Mouse (Mus musculus) stomach, embryonic 16.5 days (tissue): Measurements from ENCODE around the gene Fam19a2. TPM values are rescaled to one million over a fixed set of nuclear protein-coding genes. Genes with fewer than 3 reads are reported as not detected.
A peak's percentile ranks its signal among the peaks of the same experiment; 100 is the strongest.

Experiments
- ATAC-seq: fragments of 200-750 bp; cut with Nextera tagmentation; 2 replicates; pipeline ENCODE4 v1.8.0; 2017; ENCODE audit warnings: moderate number of reproducible peaks, moderate TSS enrichment; ENCODE audit not compliant: insufficient read depth, low FRiP score
- H3K27ac ChIP-seq: fragments of 300-500 bp; sonication (generic); 2 replicates; pipeline ENCODE4 v1.5.1; 2014; ENCODE audit warnings: low read length
- H3K27me3 ChIP-seq: fragments of 300-500 bp; sonication (generic); 2 replicates; pipeline ENCODE4 v1.6.1; 2014; ENCODE audit warnings: low read length, control low read depth, mixed read lengths; ENCODE audit not compliant: control insufficient read depth, insufficient read depth
- H3K36me3 ChIP-seq: fragments of 300-500 bp; sonication (generic); 2 replicates; pipeline ENCODE4 v1.6.1; 2014; ENCODE audit warnings: low read length; ENCODE audit not compliant: control insufficient read depth, insufficient read depth
- H3K4me1 ChIP-seq: fragments of 300-500 bp; sonication (generic); 2 replicates; pipeline ENCODE4 v1.6.1; 2014; ENCODE audit warnings: low read length, control low read depth, mixed read lengths; ENCODE audit not compliant: control insufficient read depth, insufficient read depth
- H3K4me2 ChIP-seq: fragments of 300-500 bp; sonication (generic); 2 replicates; pipeline ENCODE4 v1.6.1; 2014; ENCODE audit warnings: low read depth, low read length, mixed read lengths
- H3K4me3 ChIP-seq: fragments of 300-500 bp; sonication (generic); replicated peaks from 2 replicates; pipeline ENCODE4 v1.5.1; 2014; ENCODE audit warnings: mild to moderate bottlenecking, low read length
- H3K9ac ChIP-seq: fragments of 300-500 bp; sonication (generic); 2 replicates; pipeline ENCODE4 v1.6.1; 2014; ENCODE audit warnings: low read length
- H3K9me3 ChIP-seq: fragments of 300-500 bp; sonication (generic); replicated peaks from 2 replicates; pipeline ENCODE4 v1.6.1; 2016; ENCODE audit warnings: low read length, control low read depth; ENCODE audit not compliant: control insufficient read depth
- WGBS: fragments of 180-500 bp; shearing (Covaris S2); extraction: QIAGEN DNeasy Blood & Tissue Kit; methylation state at CpG from one replicate; pipeline ENCODE4 v1.1.7; 2014; 5-methylcytosine and 5-hydroxymethylcytosine counted together
- polyA plus RNA-seq: library from polyadenylated mRNA; unstranded; fragments of >200 nt; fragmentation: Nextera tagmentation; extraction: Ambion mirVana; gene quantifications from 2 replicates; pipeline ENCODE4 v1.2.1, GENCODE M21; 2015

Fam19a2 gene
- 3.1 and 3.5 TPM in 2 replicates for polyA plus RNA-seq

DNA sequence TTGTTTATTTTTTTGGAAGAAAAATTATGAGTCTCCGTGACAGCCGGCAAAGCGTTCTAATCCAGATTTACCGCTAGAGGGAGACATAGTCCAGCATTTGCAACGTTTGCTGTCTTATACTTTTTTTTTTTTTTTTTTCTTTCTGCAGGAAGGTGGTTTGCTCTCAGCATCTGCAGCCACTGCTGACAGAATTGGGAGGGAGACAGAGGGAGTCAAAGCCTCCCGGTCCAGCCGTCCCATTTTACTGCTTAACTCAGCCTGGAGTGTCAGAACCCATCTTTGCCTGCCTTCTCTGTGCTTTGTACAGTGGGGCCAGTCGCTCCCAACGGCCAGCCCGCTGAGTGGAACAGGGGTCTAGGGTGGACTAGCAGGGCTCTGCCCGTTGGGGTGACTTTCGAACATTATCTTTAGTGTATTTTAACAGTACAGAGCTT is at the start of gene Fam19a2:
Fam19a2 (plus strand) TSS at position 121 of the 434 bp plus-strand sequence.
- ATAC-seq = peak; percentile 33; the same call in 1 of the 2 replicates
- Histone ChIP-seq H3K27ac (no peak within 1 kb of the TSS), H3K4me2 (peak within 1 kb of the TSS; percentile 97), H3K9ac (peak within 1 kb of the TSS; percentile 56), H3K4me3 (peak within 1 kb of the TSS; percentile 61), H3K4me1 (peaks cover 5% of the 10 kb centered on the region; the same call in 1 of the 2 replicates), H3K9me3 (no peaks in the 10 kb centered on the region), H3K36me3 (no peaks in the 10 kb centered on the region), H3K27me3 (no peaks in the 10 kb centered on the region)
- WGBS = 2% methylated on average over 12 of the region's 12 CpGs

DNA sequence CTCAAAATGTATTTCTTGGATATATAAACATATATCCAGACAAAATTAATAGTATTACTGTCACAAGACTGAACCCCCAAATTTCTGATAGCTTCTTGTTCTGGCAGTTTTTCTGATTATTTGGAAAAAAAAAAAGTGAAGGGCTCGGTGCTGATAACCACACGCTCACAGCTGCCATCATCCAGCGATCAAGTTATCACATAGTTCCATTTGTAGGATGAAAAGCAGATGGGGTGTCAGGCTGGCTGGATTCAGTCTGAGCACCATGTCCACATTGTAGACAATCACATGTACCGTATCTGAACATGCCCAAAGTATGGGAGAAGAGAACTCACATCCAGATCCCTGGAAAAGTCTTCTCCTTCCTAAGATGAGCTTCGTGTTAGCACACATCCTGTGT is 41.0 kb upstream of the Fam19a2 start:
- H3K9me3 ChIP-seq = no peaks in the 10 kb centered on the region
- H3K4me1 ChIP-seq = no peaks in the 10 kb centered on the region
- 84% methylated on average over 5 of the region's 5 CpGs for WGBS
- H3K27me3 ChIP-seq = no peaks in the 10 kb centered on the region
- no peaks in the 10 kb centered on the region for H3K36me3 ChIP-seq
- no peak overlapping the region for H3K9ac ChIP-seq
- no peak overlapping the region for H3K4me2 ChIP-seq
- H3K27ac ChIP-seq = no peak overlapping the region
- no peak for ATAC-seq
- H3K4me3 ChIP-seq = no peak overlapping the region

DNA sequence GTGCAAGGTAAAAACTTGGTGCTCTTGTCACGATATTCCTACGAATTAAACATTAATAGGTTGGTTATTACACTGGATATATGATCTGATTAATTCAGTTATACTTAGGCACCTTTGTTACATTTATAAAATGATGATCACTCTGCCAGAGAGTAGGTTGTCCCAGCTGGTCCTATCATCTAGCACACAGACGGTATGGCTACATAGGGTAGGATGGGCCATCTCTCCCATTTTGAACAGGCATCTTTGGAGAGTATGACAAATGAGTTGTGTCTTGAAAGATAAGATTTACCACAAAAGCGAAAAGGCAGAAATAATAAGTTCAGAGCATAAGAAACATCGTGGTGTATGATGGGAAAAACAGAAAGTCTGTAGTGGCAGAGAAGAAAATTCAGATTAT is 34.4 kb upstream of the Fam19a2 start:
- no peak overlapping the region for H3K4me2 ChIP-seq
- no peaks in the 10 kb centered on the region for H3K9me3 ChIP-seq
- WGBS = 88% methylated on average over 5 of the region's 5 CpGs
- no peak for ATAC-seq
- H3K4me1 ChIP-seq = no peaks in the 10 kb centered on the region
- no peaks in the 10 kb centered on the region for H3K36me3 ChIP-seq
- no peak overlapping the region for H3K9ac ChIP-seq
- H3K27me3 ChIP-seq = no peaks in the 10 kb centered on the region
- no peak overlapping the region for H3K27ac ChIP-seq
- H3K4me3 ChIP-seq = no peak overlapping the region

DNA sequence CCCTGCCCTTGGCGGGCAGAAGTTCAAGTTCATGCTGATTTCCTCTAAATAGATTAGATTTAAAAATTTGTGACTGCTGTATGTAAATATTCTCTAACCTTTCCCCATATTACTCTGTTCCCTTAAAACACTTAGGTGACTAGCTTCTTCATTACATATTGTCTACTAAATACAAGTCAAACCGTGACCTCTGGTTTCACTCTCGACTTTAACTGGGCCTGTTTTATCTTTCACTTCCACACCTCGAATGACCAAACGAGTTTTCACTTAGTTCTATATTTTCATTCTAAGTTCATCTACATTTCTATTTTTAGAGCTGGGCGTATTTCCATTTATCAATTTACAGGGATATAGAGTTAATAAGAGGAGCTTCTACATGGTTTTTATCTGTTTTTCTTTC is 15.7 kb upstream of the Fam19a2 start:
- no peak overlapping the region for H3K4me2 ChIP-seq
- H3K4me1 ChIP-seq = no peaks in the 10 kb centered on the region
- H3K36me3 ChIP-seq = no peaks in the 10 kb centered on the region
- no peak overlapping the region for H3K9ac ChIP-seq
- ATAC-seq = no peak
- no peaks in the 10 kb centered on the region for H3K27me3 ChIP-seq
- no peak overlapping the region for H3K4me3 ChIP-seq
- no peak overlapping the region for H3K27ac ChIP-seq
- H3K9me3 ChIP-seq = no peaks in the 10 kb centered on the region
- 82% methylated on average over 6 of the region's 6 CpGs for WGBS

DNA sequence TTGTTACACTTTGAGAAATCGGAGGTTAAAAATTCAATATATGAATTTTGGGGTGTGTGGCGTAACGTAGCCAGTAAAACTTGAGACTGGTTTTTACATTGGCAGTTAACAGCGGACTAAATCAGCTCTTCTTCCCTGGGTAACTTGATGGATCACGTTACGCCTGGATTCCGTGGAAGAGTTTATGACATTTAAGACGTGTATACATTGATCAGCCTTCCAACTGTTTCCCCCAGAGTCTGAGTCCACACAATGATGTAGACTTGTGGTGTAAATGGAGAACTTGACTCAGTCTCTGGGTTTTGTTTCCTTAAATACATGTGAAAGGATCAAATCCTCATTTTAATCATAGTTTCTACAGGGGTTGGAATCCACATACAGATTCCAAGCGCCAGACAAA is 11.9 kb upstream of the Fam19a2 start:
- 68% methylated on average over 9 of the region's 9 CpGs for WGBS
- H3K9me3 ChIP-seq = no peaks in the 10 kb centered on the region

DNA sequence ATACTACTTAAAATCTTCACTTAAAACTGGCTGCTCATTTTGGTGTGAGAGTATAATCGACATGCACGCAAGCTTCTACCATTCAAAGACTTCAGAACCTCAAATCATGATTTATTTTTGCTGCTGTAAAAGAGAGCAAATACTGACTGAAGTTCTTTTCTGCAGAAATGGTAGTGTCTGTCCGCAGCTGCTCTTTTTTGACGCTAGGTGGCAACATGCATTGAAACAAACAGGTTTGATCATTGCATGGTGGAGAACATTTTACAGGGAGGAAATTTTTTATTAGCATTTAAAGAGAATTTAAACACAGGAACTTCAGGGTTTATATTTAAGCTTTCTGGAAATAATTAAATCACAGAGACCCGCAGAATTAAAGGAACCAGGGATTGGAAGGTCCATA is 9.5 kb upstream of the Fam19a2 start:
- H3K4me2 ChIP-seq = no peak overlapping the region
- H3K4me1 ChIP-seq = no peaks in the 10 kb centered on the region
- WGBS = 25% methylated on average over 5 of the region's 5 CpGs
- H3K27ac ChIP-seq = no peak overlapping the region
- no peaks in the 10 kb centered on the region for H3K9me3 ChIP-seq
- H3K4me3 ChIP-seq = no peak overlapping the region
- H3K9ac ChIP-seq = no peak overlapping the region
- ATAC-seq = no peak
- no peaks in the 10 kb centered on the region for H3K36me3 ChIP-seq
- H3K27me3 ChIP-seq = no peaks in the 10 kb centered on the region

More for the DNA sequence above, 11.9 kb upstream of the Fam19a2 start:
- no peak overlapping the region for H3K4me2 ChIP-seq
- no peak for ATAC-seq
- no peak overlapping the region for H3K27ac ChIP-seq
- no peaks in the 10 kb centered on the region for H3K36me3 ChIP-seq
- H3K27me3 ChIP-seq = no peaks in the 10 kb centered on the region
- no peak overlapping the region for H3K4me3 ChIP-seq
- H3K4me1 ChIP-seq = no peaks in the 10 kb centered on the region
- no peak overlapping the region for H3K9ac ChIP-seq

DNA sequence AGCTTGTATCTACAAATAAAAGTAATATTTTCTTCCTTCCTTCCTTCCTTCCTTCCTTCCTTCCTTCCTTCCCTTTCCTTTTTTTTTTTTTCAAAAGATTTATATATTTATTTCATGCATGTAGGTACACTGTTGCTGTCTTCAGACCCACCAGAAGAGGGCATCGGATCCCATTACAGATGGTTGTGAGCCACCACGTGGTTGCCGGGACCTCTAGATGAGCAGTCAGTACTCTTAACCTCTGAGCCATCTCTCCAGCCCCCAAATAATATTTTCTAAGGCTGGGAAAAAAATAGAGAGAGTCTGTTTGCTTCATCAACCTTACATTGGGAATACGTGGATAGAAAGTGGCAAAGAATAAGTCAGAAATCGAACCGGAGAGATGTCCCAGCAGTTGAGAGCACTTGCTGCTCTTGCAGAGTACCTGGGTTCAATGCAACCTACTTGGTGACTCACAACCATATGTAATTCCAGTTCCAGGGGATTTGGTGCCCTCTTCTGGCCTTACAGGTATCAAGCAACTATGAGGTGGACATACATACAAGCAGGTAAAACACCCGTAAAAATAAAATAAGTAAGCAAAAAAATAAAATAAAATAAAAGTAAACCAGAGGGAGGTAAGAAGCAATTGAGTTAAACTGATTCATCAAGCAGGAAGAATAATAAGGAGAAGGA is 8.0 kb upstream of the Fam19a2 start:
- H3K4me2 ChIP-seq = no peak overlapping the region
- H3K36me3 ChIP-seq = no peaks in the 10 kb centered on the region
- WGBS = 76% methylated on average over 7 of the region's 7 CpGs
- no peaks in the 10 kb centered on the region for H3K4me1 ChIP-seq
- no peaks in the 10 kb centered on the region for H3K9me3 ChIP-seq
- no peak overlapping the region for H3K27ac ChIP-seq
- H3K9ac ChIP-seq = no peak overlapping the region
- no peaks in the 10 kb centered on the region for H3K27me3 ChIP-seq
- H3K4me3 ChIP-seq = no peak overlapping the region
- ATAC-seq = no peak

DNA sequence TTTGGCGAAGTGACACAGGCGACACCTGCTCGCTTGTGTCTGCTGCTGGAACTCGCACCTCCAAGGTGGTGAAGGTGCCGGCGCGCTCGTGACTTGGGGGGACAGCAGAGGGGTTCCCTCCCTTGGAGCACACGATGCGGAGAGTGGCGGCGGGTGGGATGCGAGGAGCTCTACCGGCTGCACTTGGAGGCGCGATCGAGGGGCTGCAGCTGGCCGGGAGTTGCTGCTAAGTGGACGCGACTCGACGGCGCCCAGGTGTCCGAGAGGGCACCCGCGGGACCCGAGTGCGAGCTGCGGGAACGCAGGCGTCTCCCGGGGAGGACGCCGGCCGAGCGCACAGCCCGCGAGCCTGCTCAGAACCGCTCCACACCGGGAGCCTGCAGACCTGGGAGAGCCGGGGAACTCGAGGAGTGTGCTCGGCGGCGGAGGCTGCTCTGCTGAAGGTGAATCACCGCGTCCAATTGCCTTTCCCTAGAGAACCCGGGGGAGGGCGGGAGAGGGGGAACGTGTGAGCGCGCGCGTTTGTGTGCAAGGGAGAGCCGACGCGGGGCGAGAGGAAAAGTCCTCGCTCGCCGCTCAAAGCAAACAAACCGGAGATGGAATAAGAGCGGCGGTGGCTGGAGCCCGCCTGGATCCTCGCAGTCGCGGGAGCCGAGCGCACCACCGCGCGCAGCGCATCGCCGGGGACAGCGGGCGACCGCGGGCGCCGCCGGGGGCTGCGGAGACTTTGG is 830 bp downstream of the Fam19a2 start:
- WGBS = under 1% methylated on average over 82 of the region's 84 CpGs
- Histone ChIP-seq H3K36me3 (no peaks in the 10 kb centered on the region), H3K4me2 (peak overlapping the region; percentile 97), H3K27ac (no peak overlapping the region), H3K9me3 (no peaks in the 10 kb centered on the region), H3K9ac (peak overlapping the region; percentile 55), H3K27me3 (no peaks in the 10 kb centered on the region), H3K4me3 (peak overlapping the region; percentile 61), H3K4me1 (peaks cover 5% of the 10 kb centered on the region; the same call in 1 of the 2 replicates)
- peak; percentile 72; the same call in 1 of the 2 replicates for ATAC-seq

DNA sequence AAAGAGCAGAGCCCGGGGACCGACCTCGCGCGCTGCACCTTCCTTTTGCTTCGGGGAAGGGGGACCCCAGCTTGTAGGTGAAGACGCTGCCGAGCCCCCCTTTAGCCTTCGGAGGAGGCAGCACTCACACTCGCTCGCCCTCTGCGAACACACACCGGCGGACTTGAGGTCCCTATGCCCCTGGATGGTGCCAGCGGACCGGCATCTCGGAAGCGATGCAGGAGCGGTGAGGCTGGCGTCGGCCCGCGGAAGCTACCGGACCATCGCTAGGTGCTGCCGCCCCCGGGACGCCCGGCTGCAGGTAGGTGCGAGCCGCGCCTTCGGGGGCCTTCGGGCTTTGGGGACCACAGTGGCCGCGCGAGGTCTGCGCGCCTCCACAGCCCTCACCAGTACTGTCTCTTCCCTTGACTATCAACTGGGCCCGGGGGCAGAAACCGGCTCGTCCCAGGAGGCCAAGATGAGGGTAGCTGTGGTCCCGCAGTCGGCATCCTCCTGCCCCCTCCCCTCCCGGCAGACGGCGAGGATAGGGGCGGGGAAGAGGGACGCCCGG is 1.5 kb downstream of the Fam19a2 start:
- H3K4me2 ChIP-seq = peak overlapping the region; percentile 97
- H3K9ac ChIP-seq = peak overlapping the region; percentile 55

More for the DNA sequence above, 1.5 kb downstream of the Fam19a2 start:
- under 1% methylated on average over 49 of the region's 50 CpGs for WGBS
- Histone ChIP-seq H3K27ac (no peak overlapping the region), H3K9me3 (no peaks in the 10 kb centered on the region), H3K4me3 (peak overlapping the region; percentile 61), H3K27me3 (no peaks in the 10 kb centered on the region), H3K36me3 (no peaks in the 10 kb centered on the region), H3K4me1 (peaks cover 5% of the 10 kb centered on the region; the same call in 1 of the 2 replicates)
- ATAC-seq = 0 out of 2 replicates have a peak, but pooled peaks have one; percentile 38
